Mouse (Mus musculus) forebrain, embryonic 16.5 days (tissue): Measurements from ENCODE around the gene Sox2. TPM values are rescaled to one million over a fixed set of nuclear protein-coding genes. Genes with fewer than 3 reads are reported as not detected.
A peak's percentile ranks its signal among the peaks of the same experiment; 100 is the strongest.

Source experiments
- ATAC-seq: fragments of 200-750 bp; cut with Nextera tagmentation; 2 replicates; pipeline ENCODE4 v1.8.0; 2017; ENCODE audit warnings: mild to moderate bottlenecking, moderate library complexity
- H3K27ac ChIP-seq: fragments of 300-500 bp; sonication (generic); 2 replicates; pipeline ENCODE4 v1.5.1; 2014; ENCODE audit warnings: low read length, control low read depth
- H3K27me3 ChIP-seq: fragments of 300-500 bp; sonication (generic); replicated peaks from 2 replicates; pipeline ENCODE4 v1.6.1; 2014; ENCODE audit warnings: low read length; ENCODE audit not compliant: control insufficient read depth, insufficient read depth
- H3K36me3 ChIP-seq: fragments of 300-500 bp; sonication (generic); 2 replicates; pipeline ENCODE4 v1.6.1; 2014; ENCODE audit not compliant: control insufficient read depth, insufficient read depth
- H3K4me1 ChIP-seq: fragments of 300-500 bp; sonication (generic); replicated peaks from 2 replicates; pipeline ENCODE4 v1.6.1; 2014; ENCODE audit warnings: low read length; ENCODE audit not compliant: control insufficient read depth, insufficient read depth
- H3K4me2 ChIP-seq: fragments of 300-500 bp; sonication (generic); 2 replicates; pipeline ENCODE4 v1.6.1; 2014; ENCODE audit warnings: mild to moderate bottlenecking, low read length, control low read depth
- H3K4me3 ChIP-seq: fragments of 300-500 bp; sonication (generic); replicated peaks from 2 replicates; pipeline ENCODE4 v1.5.1; 2014; ENCODE audit warnings: mild to moderate bottlenecking, low read length, control low read depth
- H3K9ac ChIP-seq: fragments of 300-500 bp; sonication (generic); replicated peaks from 2 replicates; pipeline ENCODE4 v1.6.1; 2014; ENCODE audit warnings: low read depth, low read length, control low read depth
- H3K9me3 ChIP-seq: fragments of 300-500 bp; sonication (generic); 2 replicates; pipeline ENCODE4 v1.6.1; 2016; ENCODE audit warnings: low read length; ENCODE audit not compliant: control insufficient read depth
- WGBS: fragments of 180-500 bp; shearing (Covaris S2); extraction: QIAGEN DNeasy Blood & Tissue Kit; methylation state at CpG from one replicate; pipeline ENCODE4 v1.1.7; 2014; 5-methylcytosine and 5-hydroxymethylcytosine counted together
- polyA plus RNA-seq: library from polyadenylated mRNA; unstranded; fragments of >200 nt; fragmentation: Nextera tagmentation; extraction: Ambion mirVana; gene quantifications from 2 replicates; pipeline ENCODE4 v1.2.1, GENCODE M21; 2015

Gene Sox2
- polyA plus RNA-seq, 1 experiment from 2014 or later, result 20.8 TPM

DNA sequence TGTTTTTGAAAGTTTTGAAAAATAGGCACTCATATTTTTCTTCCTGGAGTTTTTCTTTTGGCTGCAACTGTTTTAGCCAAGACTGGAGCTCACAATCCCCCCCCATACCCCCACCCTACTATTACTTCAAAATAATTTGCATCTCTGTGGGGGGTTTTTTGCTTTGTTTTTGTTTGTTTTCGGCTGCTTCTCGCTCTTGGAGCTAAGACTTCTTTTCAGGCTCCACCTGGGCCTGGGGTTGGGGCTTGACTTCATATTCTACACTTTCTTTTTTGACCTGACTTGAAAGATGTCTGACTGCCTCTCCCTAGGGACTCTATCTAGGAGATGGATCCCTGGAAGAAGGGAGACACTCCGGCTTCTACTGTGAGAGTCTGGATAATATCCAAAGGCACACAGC, 5.9 kb downstream of the Sox2 start:
- Histone ChIP-seq H3K4me1 (peaks cover 44% of the 10 kb centered on the region), H3K9ac (peak overlapping the region; percentile 33), H3K27ac (peak overlapping the region; percentile 85), H3K4me3 (peak overlapping the region; percentile 50), H3K27me3 (no peaks in the 10 kb centered on the region; the same call in 1 of the 2 replicates), H3K4me2 (peak overlapping the region; percentile 44), H3K9me3 (no peaks in the 10 kb centered on the region), H3K36me3 (no peaks in the 10 kb centered on the region)
- no peak for ATAC-seq
- 9% methylated on average over 3 of the region's 3 CpGs for WGBS

DNA sequence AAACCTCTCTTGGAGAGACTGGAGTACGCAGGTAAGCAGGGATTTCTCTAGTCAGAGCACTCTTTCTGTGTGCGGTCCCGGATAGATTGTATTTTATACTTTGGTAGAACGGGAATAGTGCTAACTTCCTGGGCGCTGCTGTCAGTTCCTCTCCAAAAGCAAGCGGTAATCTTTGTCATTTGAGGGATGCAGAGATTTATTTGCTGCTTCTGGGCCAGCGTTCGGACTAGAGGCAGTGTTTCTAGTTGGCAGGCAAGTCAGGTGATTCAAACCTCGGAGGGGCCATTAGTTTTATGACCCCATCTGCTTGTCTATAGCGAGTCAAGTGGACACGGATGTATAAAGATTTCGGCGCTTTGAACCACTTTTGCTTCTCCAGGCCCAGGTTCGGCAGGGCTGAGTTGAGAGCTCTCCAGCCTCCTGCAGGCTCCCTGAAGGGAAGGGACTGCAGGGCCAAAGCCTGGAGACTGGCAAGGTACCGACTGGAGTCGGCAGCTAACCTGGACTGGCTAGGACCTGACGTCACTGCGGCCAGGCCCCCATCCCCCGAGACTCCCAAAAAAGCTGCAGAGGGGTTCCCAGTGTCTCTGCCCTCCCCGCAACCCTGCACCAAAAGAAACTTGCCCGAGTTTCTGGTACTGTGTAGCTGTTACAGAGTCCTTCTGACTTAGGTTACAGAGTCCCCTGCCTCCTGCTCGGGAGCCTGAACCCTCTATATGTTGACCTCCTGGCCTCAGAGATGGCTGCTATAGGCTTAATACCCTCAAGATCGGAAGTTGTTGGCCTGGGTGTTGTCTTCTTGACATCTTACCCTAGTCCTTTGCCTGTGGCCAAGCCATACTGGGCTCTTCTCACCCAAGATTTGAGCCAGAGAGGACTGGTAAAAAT, 6.9 kb downstream of the Sox2 start:
- H3K9ac ChIP-seq, result peak overlapping the region; percentile 33
- H3K9me3 ChIP-seq, result no peaks in the 10 kb centered on the region
- H3K27ac ChIP-seq, result peak overlapping the region; percentile 85
- H3K4me2 ChIP-seq, result peak overlapping the region; percentile 44
- peak overlapping the region; percentile 50 for H3K4me3 ChIP-seq
- H3K4me1 ChIP-seq, result peaks cover 45% of the 10 kb centered on the region
- no peaks in the 10 kb centered on the region; the same call in 1 of the 2 replicates for H3K27me3 ChIP-seq
- 6% methylated on average over 23 of the region's 23 CpGs for WGBS
- no peak for ATAC-seq
- no peaks in the 10 kb centered on the region for H3K36me3 ChIP-seq

DNA sequence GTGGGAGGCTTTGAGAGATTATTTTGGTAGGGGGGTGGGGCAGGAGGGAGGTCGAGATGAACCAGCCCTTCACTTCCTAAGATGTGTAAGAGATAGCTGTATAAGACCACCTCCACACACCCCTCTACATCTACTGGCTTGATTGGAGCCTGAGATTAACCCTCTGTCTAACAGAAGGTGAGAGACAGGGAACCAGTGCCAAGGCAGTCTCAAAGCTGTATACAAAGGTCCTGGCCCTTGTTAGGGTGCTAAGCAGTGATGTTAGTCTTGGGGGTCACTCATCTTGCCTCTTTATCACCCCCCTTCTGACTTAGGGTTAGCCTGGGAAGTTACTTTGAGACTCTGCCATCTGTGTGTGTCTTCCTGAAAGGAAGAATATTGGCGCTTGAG, 7.5 kb downstream of the Sox2 start:
- no peaks in the 10 kb centered on the region for H3K36me3 ChIP-seq
- WGBS, result 19% methylated on average over 2 of the region's 2 CpGs
- H3K27me3 ChIP-seq, result no peaks in the 10 kb centered on the region; the same call in 1 of the 2 replicates
- peaks cover 48% of the 10 kb centered on the region for H3K4me1 ChIP-seq
- peak overlapping the region; percentile 85 for H3K27ac ChIP-seq
- H3K4me2 ChIP-seq, result peak overlapping the region; percentile 44
- H3K9me3 ChIP-seq, result no peaks in the 10 kb centered on the region
- H3K4me3 ChIP-seq, result peak overlapping the region; percentile 50
- ATAC-seq, result no peak
- H3K9ac ChIP-seq, result peak overlapping the region; percentile 33

DNA sequence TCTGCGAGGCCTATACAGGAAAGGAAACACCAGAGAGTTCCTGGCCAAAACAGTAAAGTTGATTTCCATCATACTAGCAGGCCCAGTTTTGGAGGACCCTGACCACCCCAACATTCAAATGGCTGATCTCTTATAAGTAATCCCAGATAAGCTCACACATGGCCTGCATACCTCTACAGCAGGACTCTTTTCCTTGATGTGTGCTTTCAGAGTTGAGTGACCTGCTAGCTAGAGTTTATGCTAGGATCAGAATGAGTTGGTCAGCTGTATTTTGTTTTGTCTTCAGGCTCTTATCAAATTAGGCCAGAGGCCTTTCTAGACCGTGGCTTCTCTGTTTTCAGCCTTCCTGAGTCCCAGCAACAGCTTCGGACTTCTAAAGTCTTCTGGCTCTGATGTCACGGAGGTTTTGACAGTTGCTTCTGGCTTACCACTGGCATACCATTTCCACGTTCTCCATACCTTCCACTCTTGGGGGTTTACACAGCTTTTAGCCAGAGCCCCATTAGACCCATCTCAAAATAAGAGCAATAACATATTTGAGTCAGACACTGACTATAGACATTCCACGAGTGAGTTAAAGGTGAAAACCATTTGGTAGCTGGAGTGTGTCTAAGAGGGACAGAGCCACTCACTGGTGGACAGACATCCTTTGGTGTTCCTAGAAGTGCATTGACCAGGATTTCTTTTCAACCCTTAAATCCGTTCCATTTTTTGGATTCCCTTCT, 8.2 kb downstream of the Sox2 start:
- H3K27ac ChIP-seq, result peak overlapping the region; percentile 85
- peak overlapping the region; percentile 33 for H3K9ac ChIP-seq
- H3K4me2 ChIP-seq, result peak overlapping the region; percentile 44
- no peak for ATAC-seq
- peaks cover 50% of the 10 kb centered on the region for H3K4me1 ChIP-seq
- 17% methylated on average over 7 of the region's 7 CpGs for WGBS
- no peaks in the 10 kb centered on the region for H3K36me3 ChIP-seq
- no peaks in the 10 kb centered on the region for H3K9me3 ChIP-seq
- H3K4me3 ChIP-seq, result peak overlapping the region; percentile 50
- H3K27me3 ChIP-seq, result no peaks in the 10 kb centered on the region; the same call in 1 of the 2 replicates

DNA sequence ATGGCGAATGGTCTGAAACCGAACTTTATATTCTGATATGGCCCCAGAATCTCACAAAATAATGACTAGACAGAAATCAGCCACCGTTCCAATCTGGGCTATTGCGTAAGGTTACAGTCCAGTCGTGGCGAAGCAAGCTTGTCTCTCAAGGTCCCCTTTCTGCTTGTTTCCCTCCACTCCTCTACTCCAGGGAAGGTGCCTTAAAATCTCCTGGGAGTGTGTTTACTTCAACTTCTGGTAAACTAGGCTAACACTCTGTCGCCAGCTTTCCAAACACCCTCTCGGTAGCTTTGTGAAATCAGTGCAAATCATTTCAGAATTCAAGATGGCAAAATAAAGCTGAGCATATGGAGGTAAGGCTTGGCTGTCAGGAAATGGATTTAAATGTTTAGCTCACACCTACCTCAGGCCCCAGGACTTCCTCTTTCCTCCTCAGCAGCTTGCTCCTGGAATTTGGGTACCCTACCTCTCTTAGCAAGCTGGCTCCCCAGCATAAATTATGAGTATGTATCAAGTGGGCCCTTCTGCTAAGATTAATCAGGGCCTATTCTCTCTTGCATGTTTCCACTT, 8.8 kb downstream of the Sox2 start:
- Histone ChIP-seq H3K4me2 (peak overlapping the region; percentile 44), H3K4me3 (peak overlapping the region; percentile 50; the same call in 1 of the 2 replicates), H3K27me3 (no peaks in the 10 kb centered on the region; the same call in 1 of the 2 replicates), H3K36me3 (no peaks in the 10 kb centered on the region), H3K4me1 (peaks cover 57% of the 10 kb centered on the region), H3K9ac (peak overlapping the region; percentile 33; the same call in 1 of the 2 replicates), H3K27ac (peak overlapping the region; percentile 85), H3K9me3 (no peaks in the 10 kb centered on the region)
- WGBS, result 21% methylated on average over 8 of the region's 8 CpGs
- no peak for ATAC-seq

DNA sequence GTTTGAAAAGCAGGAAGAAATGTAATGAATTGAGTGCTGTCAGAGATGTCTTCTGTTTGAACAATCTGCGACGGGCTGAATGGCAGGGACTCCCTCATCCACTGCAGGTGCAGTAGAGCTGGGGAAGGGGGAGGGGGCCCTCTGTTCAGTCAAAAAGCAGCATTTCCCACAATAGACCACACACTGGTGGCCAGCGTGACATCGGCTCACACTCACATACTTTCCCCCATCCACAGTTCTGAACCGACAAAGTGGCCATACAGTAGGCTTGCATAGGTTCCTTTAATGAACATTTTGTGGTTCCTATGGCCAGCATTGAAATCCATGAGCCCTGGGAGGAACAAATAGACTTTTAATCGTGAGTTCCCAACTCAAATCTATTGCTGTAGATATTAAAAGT, 9.7 kb downstream of the Sox2 start:
- peak; percentile 32 for ATAC-seq
- H3K4me3 ChIP-seq, result peak overlapping the region; percentile 3; the same call in 1 of the 2 replicates
- no peaks in the 10 kb centered on the region; the same call in 1 of the 2 replicates for H3K27me3 ChIP-seq
- H3K4me1 ChIP-seq, result peaks cover 62% of the 10 kb centered on the region
- H3K27ac ChIP-seq, result peak overlapping the region; percentile 92
- H3K9me3 ChIP-seq, result no peaks in the 10 kb centered on the region
- peak overlapping the region; percentile 80 for H3K4me2 ChIP-seq
- H3K36me3 ChIP-seq, result no peaks in the 10 kb centered on the region
- peak overlapping the region; percentile 6; the same call in 1 of the 2 replicates for H3K9ac ChIP-seq
- WGBS, result 3% methylated on average over 6 of the region's 6 CpGs

DNA sequence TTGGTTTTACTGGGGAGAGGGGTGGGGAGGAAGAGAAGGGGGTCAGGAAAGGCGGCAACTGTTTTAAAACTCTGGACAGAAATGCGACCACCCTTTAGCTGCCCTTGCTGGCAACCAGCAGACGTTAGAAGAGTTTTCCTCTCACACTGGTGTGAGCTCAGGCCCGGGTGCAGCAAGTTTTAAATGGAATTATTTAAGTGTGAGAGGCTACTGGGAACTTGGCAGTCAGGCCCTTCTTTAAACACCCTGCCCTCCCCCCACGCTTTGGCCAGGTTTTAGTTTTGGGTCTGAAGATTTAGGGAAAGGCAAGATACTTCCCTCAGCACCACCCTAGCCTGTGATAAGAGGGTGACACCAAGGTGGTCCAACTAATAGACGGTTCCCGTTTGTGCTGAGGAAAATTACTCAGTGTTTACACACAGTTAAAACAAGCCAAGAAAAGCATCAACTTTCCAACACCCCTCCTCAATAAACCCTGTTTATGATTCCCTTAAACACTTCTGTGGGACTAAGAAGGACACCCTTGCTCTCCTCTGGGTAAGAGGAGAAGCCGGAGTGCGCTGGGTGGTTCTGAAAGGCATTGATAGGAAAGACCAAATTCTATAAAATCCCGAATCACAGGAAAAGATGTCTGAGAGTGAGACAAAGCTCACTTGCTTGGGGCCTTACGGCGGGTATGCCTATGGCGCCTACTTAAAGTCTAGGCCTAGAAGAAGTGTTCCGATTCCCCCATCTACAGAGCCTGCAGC, 10.5 kb downstream of the Sox2 start:
- 5% methylated on average over 14 of the region's 14 CpGs for WGBS
- Histone ChIP-seq H3K4me3 (0 out of 2 replicates have a peak overlapping the region, but pooled peaks have one; percentile 3), H3K4me1 (peaks cover 65% of the 10 kb centered on the region), H3K36me3 (no peaks in the 10 kb centered on the region), H3K27ac (peak overlapping the region; percentile 92), H3K4me2 (peak overlapping the region; percentile 80), H3K27me3 (no peaks in the 10 kb centered on the region; the same call in 1 of the 2 replicates), H3K9ac (peak overlapping the region; percentile 40), H3K9me3 (no peaks in the 10 kb centered on the region)
- peak; percentile 5; the same call in 1 of the 2 replicates for ATAC-seq

DNA sequence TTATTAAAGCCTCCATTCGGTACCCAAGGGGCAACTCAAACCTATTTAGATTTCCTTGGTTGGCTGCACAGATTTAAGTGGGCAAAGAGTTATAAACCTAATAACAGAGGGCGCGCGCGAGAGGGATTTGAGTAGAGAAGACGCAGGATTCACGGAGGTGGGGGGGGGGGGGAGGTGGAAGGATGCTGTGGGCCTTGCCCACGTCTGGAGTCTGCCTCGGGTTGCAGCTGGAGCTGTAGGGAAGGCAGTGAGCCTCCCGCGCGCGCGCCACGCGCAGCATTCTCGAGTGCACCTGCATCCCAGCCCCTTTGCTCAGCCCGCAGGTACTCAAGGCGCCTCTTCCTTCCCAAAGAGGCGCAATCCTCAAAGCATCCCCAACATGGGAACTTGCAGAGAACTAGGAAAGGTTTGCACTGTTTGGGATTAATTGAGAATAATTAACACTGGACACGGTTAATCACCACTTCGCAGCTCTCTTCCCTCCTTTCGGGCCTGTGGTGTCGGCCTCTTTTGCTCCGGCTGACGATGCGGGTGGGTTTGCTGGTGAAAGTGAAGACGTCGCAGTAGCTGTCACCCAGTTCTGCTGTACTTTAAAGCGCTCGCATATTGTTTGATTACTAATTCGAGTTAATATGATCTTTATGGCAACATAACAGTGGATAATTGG, 11.3 kb downstream of the Sox2 start:
- no peak for ATAC-seq
- WGBS, result 1% methylated on average over 32 of the region's 32 CpGs
- Histone ChIP-seq H3K36me3 (no peaks in the 10 kb centered on the region), H3K9ac (peak overlapping the region; percentile 40), H3K27ac (peak overlapping the region; percentile 92), H3K4me3 (peak overlapping the region; percentile 4; the same call in 1 of the 2 replicates), H3K9me3 (no peaks in the 10 kb centered on the region), H3K4me2 (peak overlapping the region; percentile 80), H3K27me3 (no peaks in the 10 kb centered on the region), H3K4me1 (peaks cover 66% of the 10 kb centered on the region)
